Mouse (Mus musculus) embryonic stem cell, embryonic (primary cell): ENCODE data around the gene Csnk1g2.

Experiments used
- CTCF ChIA-PET, 4 experiments: fragments of 300-600 bp in 2 of 4; fragments of 350-600 bp in 2 of 4; sonication (Branson Sonifier 250); formaldehyde crosslinking; loops; one replicate each; lab custom pipeline; 2022; ENCODE audit warnings: inconsistent platforms in 2 of 4; lab: Charles Lee
- POLR2A ChIA-PET, 4 experiments: fragments of 300-600 bp in 2 of 4; fragments of 350-600 bp in 2 of 4; sonication (Branson Sonifier 250); formaldehyde crosslinking; loops; one replicate each; lab custom pipeline; 2022; ENCODE audit warnings: antibody characterized with exemption in 4 of 4, inconsistent platforms in 1 of 4; lab: Charles Lee

Gene Csnk1g2

GRCm38 (mm10) chr10:80683647-80684046 lies 61.0 kb downstream of the Csnk1g2 start:
- POLR2A ChIA-PET = interaction anchor here in 3 of 4 experiments (0.8 to 2.6 kb wide), 21 partner anchors 7 to 117 kb away, joined by 3 to 31 read pairs (median 5); partner anchors contain the start of genes Abhd17a (in 1 of the 3) and Ap3d1 (in 1 of the 3)
- CTCF ChIA-PET = interaction anchor here (0.6 to 3.1 kb wide), 24 partner anchors 9 to 165 kb away, joined by 3 to 31 read pairs (median 4); partner anchors contain the start of genes Abhd17a (in 1 of the 4), Csnk1g2 (in 1 of the 4), Klf16 (in 1 of the 4) and Rexo1 (in 1 of the 4)

DNA sequence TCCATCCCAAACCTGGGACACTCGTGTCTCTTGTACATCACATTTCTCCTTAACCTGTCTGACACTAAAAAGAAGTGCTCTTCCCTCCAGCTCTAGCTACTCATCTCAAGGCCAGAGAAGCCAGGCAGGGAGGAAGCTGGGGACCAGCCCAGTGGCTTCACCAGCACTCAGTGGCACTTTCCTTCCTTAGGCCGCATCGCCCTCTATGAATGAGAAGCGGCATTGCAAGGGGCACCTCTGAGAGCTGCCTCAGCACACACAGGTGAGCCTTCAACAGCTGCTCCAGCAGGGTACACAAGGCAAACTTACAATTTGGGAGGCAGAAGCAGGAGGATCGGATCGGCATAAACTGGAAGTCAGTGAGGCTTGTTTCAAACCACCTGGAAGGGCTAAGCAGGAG lies 61.6 kb downstream of the Csnk1g2 start:
- ChIA-PET POLR2A (interaction anchor here (0.6 to 2.6 kb wide), 23 partner anchors 8 to 165 kb away, joined by 3 to 31 read pairs (median 5); partner anchors contain the start of genes Abhd17a (in 1 of the 4) and Ap3d1 (in 1 of the 4)), CTCF (interaction anchor here (0.6 to 3.1 kb wide), 35 partner anchors 9 to 238 kb away, joined by 3 to 31 read pairs (median 4); partner anchors contain the start of genes Rexo1 (in 2 of the 4), Abhd17a (in 1 of the 4), Atp8b3 (in 1 of the 4) and Csnk1g2 (in 1 of the 4))

DNA sequence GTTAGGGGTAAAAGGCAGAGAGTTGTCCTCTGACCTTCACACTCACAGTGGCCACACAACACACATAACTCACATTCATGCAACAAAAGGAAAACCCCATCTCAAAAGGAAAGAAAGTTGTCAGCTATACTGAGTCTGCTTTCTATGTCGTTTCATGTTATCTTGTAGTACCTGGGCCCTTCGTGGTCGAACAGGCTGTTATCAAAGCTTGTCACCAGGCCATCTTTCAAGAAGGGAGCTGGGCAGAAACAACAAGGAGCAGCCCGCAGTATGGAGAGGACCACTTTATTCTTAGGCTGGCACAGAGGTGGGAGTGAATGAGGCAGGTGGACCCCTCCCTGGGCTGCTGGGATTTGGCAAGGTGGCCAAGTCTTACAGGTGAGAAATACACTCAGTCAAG lies 62.3 kb downstream of the Csnk1g2 start:
- ChIA-PET CTCF (interaction anchor here in 3 of 4 experiments (0.7 to 3.1 kb wide), 13 partner anchors 11 to 162 kb away, joined by 3 to 31 read pairs (median 6); partner anchors contain the start of genes Rexo1 (in 2 of the 3) and Klf16 (in 1 of the 3)), POLR2A (interaction anchor here (0.6 to 2.6 kb wide), 14 partner anchors 8 to 119 kb away, joined by 3 to 31 read pairs (median 3); partner anchors contain the start of gene Abhd17a (in 1 of the 4))

DNA sequence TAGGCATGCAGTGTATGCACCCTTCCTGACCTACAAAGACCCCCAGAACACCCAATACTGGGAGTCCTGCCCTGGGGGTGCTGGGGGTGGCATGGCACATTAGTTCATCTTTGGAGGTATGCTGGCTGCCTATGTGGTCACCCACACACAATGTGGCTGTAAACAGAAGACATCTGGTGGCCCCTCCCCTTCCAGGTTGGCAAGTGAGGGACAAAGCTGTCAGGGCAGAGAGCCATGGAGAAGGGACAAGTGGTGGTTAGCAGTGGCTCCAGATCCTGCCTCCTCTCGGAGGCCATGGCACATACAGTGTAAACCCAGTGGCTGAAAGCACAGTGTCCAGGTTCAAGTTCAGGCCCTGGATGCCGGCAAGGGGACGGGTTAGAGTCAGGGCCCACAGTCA lies 64.0 kb downstream of the Csnk1g2 start:
- CTCF ChIA-PET = interaction anchor here (0.5 to 2.2 kb wide), 11 partner anchors 9 to 180 kb away, joined by 3 to 19 read pairs (median 4); partner anchors contain the start of gene Mknk2 (in 1 of the 4)

DNA sequence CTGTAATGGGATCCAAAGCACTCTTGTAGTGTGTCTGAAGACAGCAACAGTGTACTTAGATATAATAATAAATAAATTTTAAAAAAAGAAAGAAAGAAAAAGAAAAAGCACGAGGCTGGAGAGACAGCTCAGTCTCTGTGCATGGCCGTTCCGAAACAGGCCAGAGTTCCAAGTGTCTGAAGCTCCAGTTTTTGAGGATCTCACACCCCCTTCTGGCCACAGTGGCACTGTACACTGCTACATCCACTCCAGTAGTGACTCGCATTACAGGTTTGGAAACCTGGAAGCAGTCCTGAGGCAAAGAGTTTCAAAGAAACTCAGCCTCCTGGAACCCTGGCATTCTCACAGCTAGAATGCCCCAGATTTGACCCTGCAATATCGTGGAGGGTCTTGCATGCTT lies 65.2 kb downstream of the Csnk1g2 start:
- ChIA-PET POLR2A (interaction anchor here in 3 of 4 experiments (0.6 to 3.1 kb wide), 23 partner anchors 8 to 178 kb away, joined by 3 to 44 read pairs (median 4); partner anchors contain the start of genes Mknk2 (in 2 of the 3), Abhd17a (in 1 of the 3), Amh (in 1 of the 3) and Ap3d1 (in 1 of the 3)), CTCF (interaction anchor here (0.5 to 2.2 kb wide), 65 partner anchors 8 to 312 kb away, joined by 3 to 26 read pairs (median 4); partner anchors contain the start of genes Mknk2 (in 3 of the 4), Abhd17a (in 2 of the 4), Izumo4 (in 2 of the 4) and Atp8b3 (in 1 of the 4))

More for the DNA sequence above, 64.0 kb downstream of the Csnk1g2 start:
- POLR2A ChIA-PET = interaction anchor here in 3 of 4 experiments (1.2 to 3.1 kb wide), 6 partner anchors 8 to 108 kb away, joined by 3 to 44 read pairs (median 16); partner anchors contain the start of gene Mknk2 (in 2 of the 3)
